Mouse (Mus musculus) MEL (cell line): ENCODE data around the gene Id2. TPM values are rescaled to one million over a fixed set of nuclear protein-coding genes. Genes with fewer than 3 reads are reported as not detected.

Experiments used
- DNase-seq: peaks from one replicate; pipeline ENCODE4 v3.0.0; 2011; ENCODE audit warnings: low read depth, low spot score
- H3K27ac ChIP-seq: 2 replicates; pipeline ENCODE4 v1.5.1; 2012; ENCODE audit warnings: low read depth, mild to moderate bottlenecking, control low read depth, low read length, moderate library complexity; ENCODE audit not compliant: control insufficient read depth
- H3K27me3 ChIP-seq, 2 experiments: fragments of 150-350 bp in 1 of 2; sonication (generic) in 1 of 2; 2 replicates each; pipeline ENCODE4 v1.6.1; 2012; ENCODE audit warnings: low read length in 2 of 2, mild to moderate bottlenecking in 2 of 2, improper control_type of control experiment in 1 of 2, moderate library complexity in 1 of 2; ENCODE audit not compliant: insufficient read depth in 2 of 2, control insufficient read depth in 1 of 2
- H3K36me3 ChIP-seq, 2 experiments: 2 replicates each; pipeline ENCODE4 v1.6.1; 2012 to 2014; ENCODE audit warnings: low read length in 2 of 2, improper control_type of control experiment in 1 of 2, inconsistent platforms in 1 of 2, mild to moderate bottlenecking in 1 of 2; ENCODE audit not compliant: insufficient read depth in 2 of 2, control insufficient read depth in 1 of 2
- H3K4me1 ChIP-seq, 2 experiments: fragments of 150-350 bp in 1 of 2; sonication (generic) in 1 of 2; 2 replicates each; pipeline ENCODE4 v1.6.1; 2012; ENCODE audit warnings: low read length in 2 of 2, improper control_type of control experiment in 1 of 2, mild to moderate bottlenecking in 1 of 2; ENCODE audit not compliant: insufficient read depth in 2 of 2, control insufficient read depth in 1 of 2
- H3K4me3 ChIP-seq, 2 experiments: fragments of 150-350 bp in 1 of 2; sonication (generic) in 1 of 2; 2 replicates each; pipeline ENCODE4 v1.5.1; 2012; ENCODE audit warnings: low read depth in 2 of 2, low read length in 2 of 2, mild to moderate bottlenecking in 2 of 2, moderate library complexity in 2 of 2, control low read depth in 1 of 2, improper control_type of control experiment in 1 of 2; ENCODE audit not compliant: control insufficient read depth in 1 of 2, insufficient read depth in 1 of 2
- H3K79me2 ChIP-seq: 2 replicates; pipeline ENCODE4 v1.6.1; 2012; ENCODE audit warnings: mild to moderate bottlenecking, low read length, moderate library complexity; ENCODE audit not compliant: control insufficient read depth, poor library complexity, insufficient read depth
- H3K9ac ChIP-seq: 2 replicates; pipeline ENCODE4 v1.6.1; 2012; ENCODE audit warnings: low read depth, mild to moderate bottlenecking, control low read depth, low read length, moderate library complexity; ENCODE audit not compliant: control insufficient read depth, poor library complexity, severe bottlenecking
- H3K9me3 ChIP-seq: fragments of 150-350 bp; sonication (generic); replicated peaks from 2 replicates; pipeline ENCODE4 v1.6.1; 2012; ENCODE audit warnings: mild to moderate bottlenecking, low read length, improper control_type of control experiment, moderate library complexity; ENCODE audit not compliant: insufficient read depth
- CHD1 ChIP-seq: IDR thresholded peaks from 2 replicates; pipeline ENCODE4 v1.6.1; 2012; ENCODE audit warnings: low read depth, mild to moderate bottlenecking, inconsistent platforms, low read length, improper control_type of control experiment
- ELF1 ChIP-seq: IDR thresholded peaks from 2 replicates; pipeline ENCODE4 v1.6.1; 2014; ENCODE audit warnings: low read depth, mild to moderate bottlenecking, inconsistent platforms, low read length, improper control_type of control experiment, moderate library complexity
- EP300 ChIP-seq, 2 experiments: IDR thresholded peaks; 2 replicates each; pipeline ENCODE4 v1.6.1; 2011; ENCODE audit warnings: improper control_type of control experiment in 2 of 2, low read length in 2 of 2, low read depth in 1 of 2, mild to moderate bottlenecking in 1 of 2
- ETS1 ChIP-seq: IDR thresholded peaks from 2 replicates; pipeline ENCODE4 v1.6.1; 2012; ENCODE audit warnings: low read depth, mild to moderate bottlenecking, inconsistent platforms, low read length, improper control_type of control experiment, moderate library complexity
- GABPA ChIP-seq: IDR thresholded peaks from 2 replicates; pipeline ENCODE4 v1.6.1; 2012; ENCODE audit warnings: low read depth, mild to moderate bottlenecking, inconsistent platforms, low read length, improper control_type of control experiment, moderate library complexity
- HCFC1 ChIP-seq: IDR thresholded peaks from 2 replicates; pipeline ENCODE4 v1.6.1; 2012; ENCODE audit warnings: low read depth, mild to moderate bottlenecking, inconsistent platforms, low read length, improper control_type of control experiment, moderate library complexity
- KAT2A ChIP-seq: conservative IDR thresholded peaks from 2 replicates; pipeline ENCODE4 v1.6.1; 2012; ENCODE audit warnings: low read depth, low read length, improper control_type of control experiment, inconsistent platforms
- MAFK ChIP-seq: IDR thresholded peaks from 2 replicates; pipeline ENCODE4 v1.6.1; 2011; ENCODE audit warnings: low read depth, mild to moderate bottlenecking, low read length, improper control_type of control experiment, borderline replicate concordance
- MEF2A ChIP-seq: IDR thresholded peaks from 2 replicates; pipeline ENCODE4 v1.6.1; 2014; ENCODE audit warnings: low read depth, mild to moderate bottlenecking, inconsistent platforms, low read length, improper control_type of control experiment; ENCODE audit not compliant: poor library complexity, insufficient replicate concordance, severe bottlenecking; ENCODE audit errors: extremely low read depth
- MXI1 ChIP-seq: IDR thresholded peaks from 2 replicates; pipeline ENCODE4 v1.6.1; 2011; ENCODE audit warnings: mild to moderate bottlenecking, low read depth, low read length, improper control_type of control experiment
- MYB ChIP-seq: IDR thresholded peaks from 2 replicates; pipeline ENCODE4 v1.6.1; 2011; ENCODE audit warnings: mild to moderate bottlenecking, low read depth, low read length, improper control_type of control experiment
- MYC ChIP-seq: IDR thresholded peaks from 2 replicates; pipeline ENCODE4 v1.6.1; 2011; ENCODE audit warnings: low read depth, mild to moderate bottlenecking, low read length, improper control_type of control experiment, moderate library complexity
- TBP ChIP-seq: IDR thresholded peaks from 2 replicates; pipeline ENCODE4 v1.8.0; 2011; ENCODE audit warnings: low read depth, low read length, improper control_type of control experiment
- TCF12 ChIP-seq: IDR thresholded peaks from 2 replicates; pipeline ENCODE4 v1.6.1; 2014; ENCODE audit warnings: low read depth, mild to moderate bottlenecking, inconsistent platforms, low read length, improper control_type of control experiment, moderate library complexity
- USF1 ChIP-seq: IDR thresholded peaks from 2 replicates; pipeline ENCODE4 v1.6.1; 2014; ENCODE audit warnings: low read depth, mild to moderate bottlenecking, inconsistent platforms, low read length, improper control_type of control experiment, moderate library complexity
- USF2 ChIP-seq, 2 experiments: IDR thresholded peaks; 2 replicates each; pipeline ENCODE4 v1.6.1; 2011 to 2012; ENCODE audit warnings: improper control_type of control experiment in 2 of 2, low read length in 2 of 2, borderline replicate concordance in 1 of 2, inconsistent platforms in 1 of 2, low read depth in 1 of 2, mild to moderate bottlenecking in 1 of 2; ENCODE audit not compliant: insufficient read depth in 1 of 2
- ZC3H11A ChIP-seq: IDR thresholded peaks from 2 replicates; pipeline ENCODE4 v1.6.1; 2012; ENCODE audit warnings: low read depth, mild to moderate bottlenecking, inconsistent platforms, low read length, improper control_type of control experiment
- ZKSCAN1 ChIP-seq: IDR thresholded peaks from 2 replicates; pipeline ENCODE4 v1.6.1; 2012; ENCODE audit warnings: low read depth, mild to moderate bottlenecking, inconsistent platforms, low read length, improper control_type of control experiment, moderate library complexity
- ZMIZ1 ChIP-seq: IDR thresholded peaks from 2 replicates; pipeline ENCODE4 v1.6.1; 2012; ENCODE audit warnings: low read depth, mild to moderate bottlenecking, inconsistent platforms, low read length, improper control_type of control experiment, moderate library complexity
- polyA plus RNA-seq, 2 experiments: library from polyadenylated mRNA; stranded (reverse) in 1 of 2; unstranded in 1 of 2; fragments of >175 nt in 1 of 2; fragments of >200 nt in 1 of 2; gene quantifications; 2 replicates each; pipeline versions ENCODE4 v1.2.1 to v1.2.4; 2012; ENCODE audit warnings: low replicate concordance in 2 of 2, low read depth in 1 of 2; ENCODE audit not compliant: insufficient read length in 2 of 2, insufficient read depth in 1 of 2, missing spikeins in 1 of 2
- total RNA-seq: library from RNA; depleted of rRNA; stranded (reverse); fragments of 300-350 nt; gene quantifications from 2 replicates; pipeline ENCODE4 v1.2.3, GENCODE M21; 2012

Id2 gene
- total and polyA plus RNA-seq, 3 experiments = 5.8 to 9.1 TPM; not detected in 1

GRCm38 (mm10) chr12:25054963-25055362 is 42.0 kb downstream of the Id2 start:
- H3K9me3 ChIP-seq = no peaks in the 10 kb centered on the region
- no peak overlapping the region for H3K27ac ChIP-seq
- H3K79me2 ChIP-seq = no peaks in the 10 kb centered on the region
- no peak for DNase-seq
- no peaks in the 10 kb centered on the region for H3K27me3 ChIP-seq
- H3K4me1 ChIP-seq = no peaks in the 10 kb centered on the region
- peaks cover 0 to 11% of the 10 kb centered on the region in 2 experiments; a peak in 2 of 4 replicates for H3K36me3 ChIP-seq
- TF ChIP-seq HCFC1 (no peak), ETS1 (no peak), MYB (no peak), ELF1 (no peak), TBP (no peak), USF1 (no peak), ZKSCAN1 (no peak), MYC (no peak), EP300 (IDR thresholded peaks at IDR 0.05; ENCODE audit: low read depth in 1 of 2, low read length in 2 of 2) (no peak), MEF2A (no peak), CHD1 (no peak), GABPA (no peak), ZMIZ1 (no peak), TCF12 (no peak), KAT2A (no peak), ZC3H11A (no peak)
- H3K4me3 ChIP-seq = no peak overlapping the region
- no peak overlapping the region for H3K9ac ChIP-seq

- no peak for DNase-seq
- H3K27ac ChIP-seq = no peak overlapping the region
- no peak for TF ChIP-seq CHD1
- no peak for TF ChIP-seq USF2 (IDR thresholded peaks at IDR 0.05; ENCODE audit: borderline replicate concordance in 1 of 2, insufficient read depth in 1 of 2, low read depth in 1 of 2, low read length in 2 of 2)
- TF ChIP-seq MAFK = no peak
- no peak for TF ChIP-seq ZMIZ1
- TF ChIP-seq MXI1 = no peak
- no peak for TF ChIP-seq TBP
- TF ChIP-seq MEF2A = no peak
- TF ChIP-seq, all 39 proteins: peak for 0
These were observed 42.4 kb downstream of the Id2 start for GRCm38 (mm10) chr12:25054511-25054910.

More at GRCm38 (mm10) chr12:25054511-25054910, 42.4 kb downstream of the Id2 start:
- no peaks in the 10 kb centered on the region for H3K4me1 ChIP-seq
- no peaks in the 10 kb centered on the region for H3K9me3 ChIP-seq
- H3K79me2 ChIP-seq = no peaks in the 10 kb centered on the region
- H3K36me3 ChIP-seq = peaks cover 0 to 11% of the 10 kb centered on the region in 2 experiments; a peak in 2 of 4 replicates
- H3K9ac ChIP-seq = no peak overlapping the region
- no peaks in the 10 kb centered on the region for H3K27me3 ChIP-seq
- no peak overlapping the region for H3K4me3 ChIP-seq
